Mouse (Mus musculus): ENCODE measurements at regions not wholly inside any gene's neighbourhood (a gene's known extent, or its start where the extent isn't known, plus 50 kb on each side); places are given as distances from the start of the nearest gene placed in this dataset.

DNA sequence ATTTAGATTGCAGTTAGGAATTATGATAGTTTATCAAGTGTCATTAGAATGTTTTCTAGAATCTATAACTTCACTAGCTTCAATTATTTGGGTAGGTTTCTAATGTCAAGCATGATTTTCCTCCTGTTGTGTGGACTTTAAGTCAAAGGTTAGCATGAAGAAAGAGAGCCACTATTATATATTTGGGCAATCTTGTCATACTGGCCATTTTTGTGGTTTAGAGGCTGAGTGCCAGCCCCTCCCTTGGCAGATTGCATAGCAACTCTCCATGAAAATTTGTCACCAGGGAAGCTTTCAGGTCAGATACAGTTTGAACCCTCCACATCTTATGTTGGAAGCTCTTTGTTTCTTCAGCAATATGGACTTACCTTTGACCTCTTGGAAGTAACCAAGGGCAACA lies 806.7 kb upstream of the Lrrc4c start:
- no peaks in the 10 kb centered on the region for H3K36me3 ChIP-seq (ENCODE audit: insufficient read depth, low read length)
- no peaks in the 10 kb centered on the region for H3K4me1 ChIP-seq (replicated peaks; ENCODE audit: low read depth, low read length)
- H3K4me3 ChIP-seq (replicated peaks; ENCODE audit: low read length) = no peak overlapping the region
- TF ChIP-seq CTCF (conservative IDR thresholded peaks at IDR 0.05; ENCODE audit: low read length) = no peak
- no peaks in the 10 kb centered on the region for H3K9me3 ChIP-seq (ENCODE audit: low read length)
- H3K27me3 ChIP-seq (ENCODE audit: insufficient read depth, low read length) = no peaks in the 10 kb centered on the region

DNA sequence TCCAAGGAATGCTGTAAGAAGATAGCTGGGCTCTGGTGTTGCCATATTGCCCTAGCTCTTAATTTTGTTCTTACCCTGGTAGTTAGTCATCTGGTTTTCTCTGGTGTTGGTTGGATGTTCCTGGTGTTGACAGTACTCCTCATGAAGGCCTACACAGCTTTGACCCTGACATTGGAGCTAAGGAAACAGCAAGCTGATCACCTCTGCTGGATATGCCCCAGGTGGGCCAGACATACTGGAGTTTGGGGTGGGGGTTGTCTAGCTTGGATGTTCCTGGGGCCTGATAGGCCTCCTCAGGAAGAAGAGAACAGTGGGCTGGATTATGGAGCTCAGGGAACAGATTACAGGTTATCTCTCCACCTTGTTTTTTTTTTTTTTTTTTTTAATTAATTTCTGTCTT lies 796.3 kb upstream of the Lrrc4c start:
- no peak overlapping the region for H3K4me3 ChIP-seq (replicated peaks; ENCODE audit: low read length)
- H3K9me3 ChIP-seq (ENCODE audit: low read length) = no peaks in the 10 kb centered on the region
- no peaks in the 10 kb centered on the region for H3K4me1 ChIP-seq (replicated peaks; ENCODE audit: low read depth, low read length)
- TF ChIP-seq NANOG (IDR thresholded peaks at IDR 0.05; ENCODE audit: borderline replicate concordance, low read length) (no peak), POU5F1 (IDR thresholded peaks at IDR 0.05; ENCODE audit: borderline replicate concordance, low read length) (no peak), CTCF (conservative IDR thresholded peaks at IDR 0.05; ENCODE audit: low read length) (no peak)
- no peaks in the 10 kb centered on the region for H3K27me3 ChIP-seq (ENCODE audit: insufficient read depth, low read length)
- no peaks in the 10 kb centered on the region for H3K36me3 ChIP-seq (ENCODE audit: insufficient read depth, low read length)

DNA sequence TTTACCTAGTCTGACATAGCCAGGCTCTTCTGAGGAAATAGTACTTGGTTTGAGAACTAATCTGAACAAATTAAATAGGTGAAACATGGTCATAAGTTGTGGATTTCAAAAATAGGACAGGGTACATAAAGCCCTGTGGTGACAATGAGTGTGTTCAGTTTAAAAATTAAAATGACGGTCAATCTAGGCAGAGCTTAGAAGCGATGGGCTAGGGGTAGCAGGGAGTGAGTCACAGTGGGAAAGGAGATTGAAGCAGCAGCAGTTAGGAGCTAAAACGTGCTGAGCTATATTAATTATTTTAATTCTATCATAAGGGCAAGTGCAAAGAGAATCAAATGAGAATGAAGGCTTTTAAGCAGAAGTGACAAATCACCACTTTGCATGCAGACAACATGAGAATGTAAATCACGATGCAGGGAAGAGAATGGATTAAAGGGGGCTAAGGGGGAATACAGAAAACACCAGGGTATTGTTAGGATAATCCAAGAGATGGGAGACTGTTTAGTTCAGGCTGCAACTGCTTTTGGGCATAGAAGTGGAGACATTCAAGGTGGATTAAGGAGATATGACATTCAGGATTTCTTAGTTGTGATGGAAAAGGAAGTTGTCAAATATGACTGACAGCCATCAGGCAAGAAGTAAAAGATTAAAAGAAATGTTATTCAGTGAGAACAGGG lies 793.2 kb upstream of the Lrrc4c start:
- TF ChIP-seq CTCF (conservative IDR thresholded peaks at IDR 0.05; ENCODE audit: low read length) (no peak), NANOG (IDR thresholded peaks at IDR 0.05; ENCODE audit: borderline replicate concordance, low read length) (no peak), POU5F1 (IDR thresholded peaks at IDR 0.05; ENCODE audit: borderline replicate concordance, low read length) (no peak)

DNA sequence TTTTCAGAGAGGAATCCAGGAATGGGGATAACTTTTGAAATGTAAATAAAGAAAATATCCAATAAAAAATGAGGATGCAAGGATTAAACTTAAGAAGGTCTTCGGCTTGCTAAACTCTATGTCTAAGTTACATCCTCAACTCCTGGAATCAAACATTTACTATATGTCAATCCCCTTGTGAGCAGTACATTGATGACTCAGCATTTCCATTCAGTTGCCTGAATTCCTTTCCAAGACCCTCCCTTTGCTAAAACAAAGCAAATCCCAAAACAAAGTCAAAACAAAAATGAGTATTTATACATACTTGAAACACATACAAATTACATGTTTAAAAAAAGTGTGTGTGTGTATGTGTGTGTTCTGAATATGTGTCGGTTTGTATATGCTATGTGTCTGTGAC lies 753.9 kb upstream of the Lrrc4c start:
- no peaks in the 10 kb centered on the region for H3K4me1 ChIP-seq (replicated peaks; ENCODE audit: low read depth, low read length)
- no peak overlapping the region for H3K4me3 ChIP-seq (replicated peaks; ENCODE audit: low read length)
- no peaks in the 10 kb centered on the region for H3K36me3 ChIP-seq (ENCODE audit: insufficient read depth, low read length)
- H3K27me3 ChIP-seq (ENCODE audit: insufficient read depth, low read length) = no peaks in the 10 kb centered on the region
- TF ChIP-seq CTCF (conservative IDR thresholded peaks at IDR 0.05; ENCODE audit: low read length) (no peak), NANOG (IDR thresholded peaks at IDR 0.05; ENCODE audit: borderline replicate concordance, low read length) (no peak), POU5F1 (IDR thresholded peaks at IDR 0.05; ENCODE audit: borderline replicate concordance, low read length) (no peak)
- no peaks in the 10 kb centered on the region for H3K9me3 ChIP-seq (ENCODE audit: low read length)

More for the DNA sequence above, 793.2 kb upstream of the Lrrc4c start:
- H3K9me3 ChIP-seq (ENCODE audit: low read length) = no peaks in the 10 kb centered on the region
- no peaks in the 10 kb centered on the region for H3K36me3 ChIP-seq (ENCODE audit: insufficient read depth, low read length)
- no peak overlapping the region for H3K4me3 ChIP-seq (replicated peaks; ENCODE audit: low read length)
- no peaks in the 10 kb centered on the region for H3K27me3 ChIP-seq (ENCODE audit: insufficient read depth, low read length)
- H3K4me1 ChIP-seq (replicated peaks; ENCODE audit: low read depth, low read length) = no peaks in the 10 kb centered on the region

DNA sequence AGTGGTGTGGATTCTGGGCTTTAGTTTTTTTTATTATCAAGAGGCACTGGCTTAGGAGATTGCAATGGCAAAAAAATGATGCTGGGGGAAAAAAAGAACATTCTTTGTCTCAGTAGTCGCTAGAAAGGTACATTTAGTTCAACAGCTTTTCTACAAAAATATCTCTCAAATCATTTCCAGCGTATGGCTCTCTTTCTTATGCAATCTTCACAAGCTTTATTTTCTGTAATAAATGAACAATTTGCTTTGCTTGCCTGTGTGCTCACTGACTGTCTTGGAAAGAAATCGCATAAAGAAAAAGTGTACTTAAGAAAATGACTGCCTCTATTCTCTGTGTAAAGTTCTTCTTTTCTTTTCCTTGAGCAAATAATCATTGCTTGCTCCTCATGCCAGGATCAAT lies 742.1 kb upstream of the Lrrc4c start:
- H3K4me3 ChIP-seq (replicated peaks; ENCODE audit: low read length) = no peak overlapping the region
- no peaks in the 10 kb centered on the region for H3K9me3 ChIP-seq (ENCODE audit: low read length)
- no peaks in the 10 kb centered on the region for H3K4me1 ChIP-seq (replicated peaks; ENCODE audit: low read depth, low read length)
- no peaks in the 10 kb centered on the region for H3K27me3 ChIP-seq (ENCODE audit: insufficient read depth, low read length)
- TF ChIP-seq CTCF (conservative IDR thresholded peaks at IDR 0.05; ENCODE audit: low read length) = no peak
- TF ChIP-seq NANOG (IDR thresholded peaks at IDR 0.05; ENCODE audit: borderline replicate concordance, low read length) = no peak
- TF ChIP-seq POU5F1 (IDR thresholded peaks at IDR 0.05; ENCODE audit: borderline replicate concordance, low read length) = no peak
- H3K36me3 ChIP-seq (ENCODE audit: insufficient read depth, low read length) = no peaks in the 10 kb centered on the region

DNA sequence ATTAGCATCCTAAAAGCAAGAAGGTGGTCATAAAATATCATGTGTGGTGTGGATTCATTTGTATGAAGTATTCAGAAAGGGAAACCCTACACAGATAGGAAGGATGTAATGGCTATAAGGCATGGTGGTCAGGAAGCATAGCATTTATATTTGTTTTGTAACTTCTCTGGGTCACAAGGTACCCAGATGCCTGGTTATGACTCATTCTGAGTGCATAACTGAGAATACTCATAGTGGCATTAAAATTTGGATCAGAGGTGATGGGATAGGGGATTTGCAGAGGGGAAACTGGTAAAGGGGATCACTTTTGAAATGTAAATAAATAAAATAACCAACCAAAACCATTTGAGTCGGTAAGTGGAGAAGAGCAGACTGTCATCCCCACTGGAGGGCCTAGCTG lies 738.8 kb upstream of the Lrrc4c start:
- Histone ChIP-seq H3K36me3 (ENCODE audit: insufficient read depth, low read length) (no peaks in the 10 kb centered on the region), H3K27me3 (ENCODE audit: insufficient read depth, low read length) (no peaks in the 10 kb centered on the region), H3K9me3 (ENCODE audit: low read length) (no peaks in the 10 kb centered on the region), H3K4me1 (replicated peaks; ENCODE audit: low read depth, low read length) (no peaks in the 10 kb centered on the region), H3K4me3 (replicated peaks; ENCODE audit: low read length) (no peak overlapping the region)
- no peak for TF ChIP-seq NANOG (IDR thresholded peaks at IDR 0.05; ENCODE audit: borderline replicate concordance, low read length)
- no peak for TF ChIP-seq CTCF (conservative IDR thresholded peaks at IDR 0.05; ENCODE audit: low read length)
- no peak for TF ChIP-seq POU5F1 (IDR thresholded peaks at IDR 0.05; ENCODE audit: borderline replicate concordance, low read length)

DNA sequence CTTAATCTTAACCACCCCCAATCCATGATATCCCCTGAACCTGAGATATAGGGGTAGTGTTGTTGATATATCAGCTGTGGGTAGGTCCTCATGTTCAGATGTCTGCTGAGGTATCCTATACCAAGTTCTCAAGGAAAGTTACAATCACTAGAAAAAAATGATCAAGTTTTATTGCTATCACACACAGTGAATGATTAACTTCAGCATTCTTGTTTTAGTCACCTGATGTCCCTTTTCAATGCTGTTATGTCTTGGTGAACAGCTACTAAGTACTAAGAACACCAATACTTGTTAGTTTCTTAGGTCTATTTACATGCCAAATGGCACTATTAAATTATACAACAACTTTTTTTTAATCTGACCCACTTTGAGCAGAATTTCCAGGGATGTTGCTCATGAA lies 732.0 kb upstream of the Lrrc4c start:
- TF ChIP-seq CTCF (conservative IDR thresholded peaks at IDR 0.05; ENCODE audit: low read length) (no peak), POU5F1 (IDR thresholded peaks at IDR 0.05; ENCODE audit: borderline replicate concordance, low read length) (no peak), NANOG (IDR thresholded peaks at IDR 0.05; ENCODE audit: borderline replicate concordance, low read length) (no peak)
- H3K27me3 ChIP-seq (ENCODE audit: insufficient read depth, low read length) = no peaks in the 10 kb centered on the region

DNA sequence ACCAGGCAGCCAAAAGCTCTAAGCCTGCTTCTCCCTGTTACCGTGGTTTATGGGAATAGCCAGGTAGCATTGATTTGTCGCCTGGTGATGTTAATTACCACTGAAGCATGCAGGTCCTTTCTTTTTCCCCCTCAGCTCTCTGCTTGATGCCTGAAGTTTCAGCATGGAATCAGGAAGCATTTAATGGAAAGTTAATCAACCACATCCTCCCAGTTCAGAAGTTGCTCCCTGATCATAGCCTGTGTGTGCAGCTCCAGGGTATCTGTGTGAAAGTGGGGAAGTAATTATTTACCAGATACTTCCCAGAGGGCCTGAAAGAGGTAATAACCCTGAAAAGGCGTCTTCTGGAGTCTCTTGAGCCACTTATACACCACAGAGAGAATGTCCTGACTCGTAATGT lies 730.9 kb upstream of the Lrrc4c start:
- H3K36me3 ChIP-seq (ENCODE audit: insufficient read depth, low read length) = no peaks in the 10 kb centered on the region
- TF ChIP-seq POU5F1 (IDR thresholded peaks at IDR 0.05; ENCODE audit: borderline replicate concordance, low read length) = no peak
- TF ChIP-seq NANOG (IDR thresholded peaks at IDR 0.05; ENCODE audit: borderline replicate concordance, low read length) = no peak
- TF ChIP-seq CTCF (conservative IDR thresholded peaks at IDR 0.05; ENCODE audit: low read length) = no peak
- H3K4me1 ChIP-seq (replicated peaks; ENCODE audit: low read depth, low read length) = no peaks in the 10 kb centered on the region
- H3K4me3 ChIP-seq (replicated peaks; ENCODE audit: low read length) = no peak overlapping the region
- no peaks in the 10 kb centered on the region for H3K27me3 ChIP-seq (ENCODE audit: insufficient read depth, low read length)
- no peaks in the 10 kb centered on the region for H3K9me3 ChIP-seq (ENCODE audit: low read length)

More for the DNA sequence above, 732.0 kb upstream of the Lrrc4c start:
- no peaks in the 10 kb centered on the region for H3K36me3 ChIP-seq (ENCODE audit: insufficient read depth, low read length)
- no peaks in the 10 kb centered on the region for H3K9me3 ChIP-seq (ENCODE audit: low read length)
- H3K4me1 ChIP-seq (replicated peaks; ENCODE audit: low read depth, low read length) = no peaks in the 10 kb centered on the region
- H3K4me3 ChIP-seq (replicated peaks; ENCODE audit: low read length) = no peak overlapping the region

DNA sequence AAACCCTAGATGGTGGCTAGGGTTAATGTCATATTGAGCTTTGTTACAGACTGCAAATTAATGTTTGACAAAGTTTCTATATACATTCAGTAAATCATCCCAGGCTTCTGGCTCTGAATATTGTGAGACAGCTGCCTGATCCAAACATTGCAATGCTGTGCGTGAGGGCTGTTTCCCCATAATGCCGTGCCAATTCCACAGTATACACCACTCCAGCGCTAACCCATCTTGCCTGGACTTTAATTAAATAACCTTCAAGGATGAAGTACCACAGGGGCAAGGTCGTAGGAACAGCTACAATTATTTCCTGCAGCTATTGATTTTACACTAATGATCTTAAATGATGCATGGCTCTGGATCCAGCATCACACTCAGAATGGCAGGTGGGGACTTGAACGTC lies 704.6 kb upstream of the Lrrc4c start:
- TF ChIP-seq NANOG (IDR thresholded peaks at IDR 0.05; ENCODE audit: borderline replicate concordance, low read length) (no peak), CTCF (conservative IDR thresholded peaks at IDR 0.05; ENCODE audit: low read length) (no peak), POU5F1 (IDR thresholded peaks at IDR 0.05; ENCODE audit: borderline replicate concordance, low read length) (no peak)
- no peaks in the 10 kb centered on the region for H3K27me3 ChIP-seq (ENCODE audit: insufficient read depth, low read length)
- H3K9me3 ChIP-seq (ENCODE audit: low read length) = no peaks in the 10 kb centered on the region
- H3K4me3 ChIP-seq (replicated peaks; ENCODE audit: low read length) = no peak overlapping the region
- H3K36me3 ChIP-seq (ENCODE audit: insufficient read depth, low read length) = no peaks in the 10 kb centered on the region
- no peaks in the 10 kb centered on the region for H3K4me1 ChIP-seq (replicated peaks; ENCODE audit: low read depth, low read length)

Data from E14TG2a.4 (cell line).